Mouse (Mus musculus): ENCODE results near the gene Cdhr5. TPM values are rescaled to one million over a fixed set of nuclear protein-coding genes. Genes with fewer than 3 reads are reported as not detected.
A peak's percentile ranks its signal among the peaks of the same experiment; 100 is the strongest.

Gene Cdhr5
- total and polyA plus RNA-seq, 2 experiments: 18.5 to 31.7 TPM

DNA sequence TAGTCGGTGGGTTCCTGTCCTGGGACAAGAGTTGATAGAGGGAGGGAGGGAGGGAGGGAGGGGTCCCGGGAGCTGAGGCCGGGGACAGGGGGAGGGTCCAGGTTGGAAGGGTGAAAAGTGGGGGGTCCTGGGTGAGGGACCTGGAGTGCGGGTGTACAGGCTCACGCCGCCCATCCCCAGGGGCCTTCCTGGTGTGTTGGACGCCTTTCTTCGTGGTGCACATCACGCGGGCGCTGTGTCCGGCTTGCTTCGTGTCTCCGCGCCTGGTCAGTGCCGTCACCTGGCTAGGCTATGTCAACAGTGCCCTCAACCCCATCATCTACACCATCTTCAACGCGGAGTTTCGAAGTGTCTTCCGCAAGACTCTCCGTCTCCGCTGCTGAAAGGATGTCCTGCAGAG lies 17.9 kb upstream of the Cdhr5 start:
- Histone ChIP-seq H3K79me2 (ENCODE audit: control insufficient read depth, insufficient read depth, low read length) (no peaks in the 10 kb centered on the region), H3K4me1 (ENCODE audit: control insufficient read depth, insufficient read depth, low read length) (no peaks in the 10 kb centered on the region; the same call in 1 of the 2 replicates), H3K27ac (replicated peaks; ENCODE audit: insufficient read depth, low read depth, low read length) (no peak overlapping the region), H3K9ac (ENCODE audit: low read depth, low read length) (no peak overlapping the region), H3K36me3 (ENCODE audit: control insufficient read depth, insufficient read depth, low read length) (no peaks in the 10 kb centered on the region), H3K27me3 (ENCODE audit: control insufficient read depth, insufficient read depth, low read length) (peaks cover 19% of the 10 kb centered on the region), H3K4me3 (ENCODE audit: insufficient read depth, low read depth, low read length) (no peak overlapping the region; the same call in 1 of the 2 replicates)
- TF ChIP-seq POLR2A (IDR thresholded peaks at IDR 0.05; ENCODE audit: extremely low read depth, insufficient read depth, low read length): no peak
- TF ChIP-seq CTCF (IDR thresholded peaks at IDR 0.05; ENCODE audit: low read depth, low read length): no peak
- 15% methylated on average over 20 of the region's 22 CpGs for WGBS
- DNase-seq (ENCODE audit: extremely low read depth, low read depth, low spot score): no peak

DNA sequence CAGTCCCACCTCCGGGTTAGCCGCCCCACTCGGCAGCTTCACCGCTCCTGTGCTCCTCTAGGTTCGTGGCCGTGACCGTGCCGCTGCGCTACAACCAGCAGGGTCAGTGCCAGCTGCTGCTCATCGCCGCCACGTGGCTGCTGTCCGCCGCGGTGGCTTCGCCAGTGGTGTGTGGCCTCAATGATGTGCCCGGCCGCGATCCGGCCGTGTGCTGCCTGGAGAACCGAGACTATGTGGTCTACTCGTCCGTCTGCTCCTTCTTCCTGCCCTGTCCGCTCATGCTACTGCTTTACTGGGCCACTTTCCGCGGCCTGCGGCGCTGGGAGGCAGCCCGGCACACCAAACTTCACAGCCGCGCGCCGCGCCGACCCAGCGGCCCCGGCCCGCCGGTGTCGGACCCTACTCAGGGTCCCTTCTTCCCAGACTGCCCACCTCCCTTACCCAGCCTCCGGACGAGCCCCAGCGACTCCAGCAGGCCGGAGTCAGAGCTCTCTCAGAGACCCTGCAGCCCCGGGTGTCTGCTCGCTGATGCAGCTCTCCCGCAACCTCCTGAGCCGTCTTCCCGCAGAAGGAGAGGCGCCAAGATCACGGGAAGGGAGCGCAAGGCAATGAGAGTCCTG lies 17.4 kb upstream of the Cdhr5 start:
- peak; percentile 34 for DNase-seq (ENCODE audit: extremely low read depth, low read depth, low spot score)
- peak overlapping the region; percentile 1; the same call in 1 of the 2 replicates for H3K4me3 ChIP-seq (ENCODE audit: insufficient read depth, low read depth, low read length)
- TF ChIP-seq POLR2A (IDR thresholded peaks at IDR 0.05; ENCODE audit: extremely low read depth, insufficient read depth, low read length) (no peak), CTCF (IDR thresholded peaks at IDR 0.05; ENCODE audit: low read depth, low read length) (peak; percentile 53)
- no peaks in the 10 kb centered on the region for H3K79me2 ChIP-seq (ENCODE audit: control insufficient read depth, insufficient read depth, low read length)
- WGBS: 2% methylated on average over 50 of the region's 53 CpGs
- H3K27me3 ChIP-seq (ENCODE audit: control insufficient read depth, insufficient read depth, low read length): peaks cover 19% of the 10 kb centered on the region
- H3K36me3 ChIP-seq (ENCODE audit: control insufficient read depth, insufficient read depth, low read length): no peaks in the 10 kb centered on the region
- no peak overlapping the region for H3K9ac ChIP-seq (ENCODE audit: low read depth, low read length)
- no peaks in the 10 kb centered on the region; the same call in 1 of the 2 replicates for H3K4me1 ChIP-seq (ENCODE audit: control insufficient read depth, insufficient read depth, low read length)
- no peak overlapping the region for H3K27ac ChIP-seq (replicated peaks; ENCODE audit: insufficient read depth, low read depth, low read length)

DNA sequence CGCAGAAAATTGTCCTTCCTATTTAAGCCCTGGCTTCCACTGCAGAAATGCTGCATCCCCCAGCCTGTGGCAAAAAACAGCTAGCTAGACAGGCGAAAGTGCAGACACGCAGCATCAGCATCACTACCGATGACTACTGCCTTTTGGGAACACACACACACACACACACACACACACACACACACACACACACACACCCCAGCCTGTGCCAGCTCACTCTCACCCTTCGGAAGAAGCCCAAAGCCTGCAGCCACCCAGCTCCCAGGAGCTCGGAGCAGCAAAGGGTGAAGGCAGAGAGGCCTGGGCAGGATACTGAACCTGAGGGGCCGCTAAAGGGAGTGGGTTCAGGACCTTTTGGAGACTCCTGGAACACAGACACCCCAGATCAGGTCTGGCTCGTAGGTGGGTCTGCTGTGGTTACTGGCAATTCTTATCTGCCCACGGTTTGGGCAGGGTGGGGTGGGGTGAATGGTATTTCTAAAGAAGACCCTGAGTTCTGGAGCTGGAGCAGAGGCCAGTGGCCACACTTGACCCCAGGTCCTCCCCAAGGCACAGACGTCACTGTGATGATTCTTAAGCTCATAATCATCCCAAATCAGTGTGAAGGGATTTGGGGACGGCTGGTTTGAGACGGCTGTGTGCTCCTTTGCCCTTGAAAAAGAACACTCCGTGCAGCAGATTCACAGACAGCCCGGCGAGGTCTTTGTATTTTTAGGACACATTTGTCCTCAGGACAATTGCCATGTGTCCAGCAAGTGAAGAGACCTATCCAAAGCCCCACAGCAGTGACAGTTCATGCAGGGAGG lies 16.2 kb upstream of the Cdhr5 start:
- no peaks in the 10 kb centered on the region for H3K79me2 ChIP-seq (ENCODE audit: control insufficient read depth, insufficient read depth, low read length)
- no peak overlapping the region for H3K4me3 ChIP-seq (ENCODE audit: insufficient read depth, low read depth, low read length)
- 65% methylated on average over 15 of the region's 15 CpGs for WGBS
- H3K27ac ChIP-seq (replicated peaks; ENCODE audit: insufficient read depth, low read depth, low read length): no peak overlapping the region
- no peaks in the 10 kb centered on the region for H3K36me3 ChIP-seq (ENCODE audit: control insufficient read depth, insufficient read depth, low read length)
- DNase-seq (ENCODE audit: extremely low read depth, low read depth, low spot score): no peak
- H3K9ac ChIP-seq (ENCODE audit: low read depth, low read length): no peak overlapping the region
- peaks cover 19% of the 10 kb centered on the region for H3K27me3 ChIP-seq (ENCODE audit: control insufficient read depth, insufficient read depth, low read length)
- no peaks in the 10 kb centered on the region; the same call in 1 of the 2 replicates for H3K4me1 ChIP-seq (ENCODE audit: control insufficient read depth, insufficient read depth, low read length)
- TF ChIP-seq POLR2A (IDR thresholded peaks at IDR 0.05; ENCODE audit: extremely low read depth, insufficient read depth, low read length) (no peak), CTCF (IDR thresholded peaks at IDR 0.05; ENCODE audit: low read depth, low read length) (no peak)

DNA sequence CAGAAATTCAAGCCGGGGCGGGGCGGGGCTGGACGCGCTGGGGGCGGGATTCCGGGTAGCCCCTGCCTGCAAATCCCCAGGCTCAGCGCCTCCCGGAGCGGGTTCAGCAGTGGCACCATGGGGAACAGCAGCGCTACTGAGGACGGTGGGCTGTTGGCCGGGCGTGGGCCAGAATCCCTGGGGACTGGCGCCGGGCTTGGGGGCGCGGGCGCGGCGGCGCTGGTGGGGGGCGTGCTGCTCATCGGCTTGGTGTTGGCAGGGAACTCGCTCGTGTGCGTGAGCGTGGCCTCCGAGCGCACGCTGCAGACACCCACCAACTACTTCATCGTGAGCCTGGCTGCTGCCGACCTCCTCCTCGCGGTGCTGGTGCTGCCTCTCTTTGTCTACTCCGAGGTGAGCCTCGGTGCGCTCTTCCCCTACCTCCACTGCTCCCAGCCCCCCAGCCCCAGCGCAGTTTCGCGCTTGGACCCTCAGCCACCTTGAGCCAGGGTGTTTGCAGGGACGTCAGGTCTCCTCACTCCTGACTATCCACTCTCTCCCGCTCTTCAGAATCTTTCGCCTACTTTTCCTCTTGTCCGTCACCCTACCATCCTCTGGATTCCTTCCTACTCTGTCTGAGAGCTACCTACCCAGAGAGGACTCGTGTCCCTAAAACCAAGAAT lies 15.5 kb upstream of the Cdhr5 start, which contains the start of gene Drd4:
Gene Drd4 (plus strand): TSS at position 86 of the 662 bp plus-strand sequence.
- no peak within 1 kb of the TSS for H3K27ac ChIP-seq (replicated peaks; ENCODE audit: insufficient read depth, low read depth, low read length)
- no peaks in the 10 kb centered on the region; the same call in 1 of the 2 replicates for H3K4me1 ChIP-seq (ENCODE audit: control insufficient read depth, insufficient read depth, low read length)
- H3K4me3 ChIP-seq (ENCODE audit: insufficient read depth, low read depth, low read length): no peak within 1 kb of the TSS; the same call in 1 of the 2 replicates
- no peaks in the 10 kb centered on the region for H3K79me2 ChIP-seq (ENCODE audit: control insufficient read depth, insufficient read depth, low read length)
- H3K9ac ChIP-seq (ENCODE audit: low read depth, low read length): no peak within 1 kb of the TSS
- no peak for TF ChIP-seq CTCF (IDR thresholded peaks at IDR 0.05; ENCODE audit: low read depth, low read length)
- no peak for TF ChIP-seq POLR2A (IDR thresholded peaks at IDR 0.05; ENCODE audit: extremely low read depth, insufficient read depth, low read length)
- no peaks in the 10 kb centered on the region for H3K36me3 ChIP-seq (ENCODE audit: control insufficient read depth, insufficient read depth, low read length)
- peaks cover 19% of the 10 kb centered on the region for H3K27me3 ChIP-seq (ENCODE audit: control insufficient read depth, insufficient read depth, low read length)
- DNase-seq (ENCODE audit: extremely low read depth, low read depth, low spot score): no peak
- 9% methylated on average over 46 of the region's 46 CpGs for WGBS

DNA sequence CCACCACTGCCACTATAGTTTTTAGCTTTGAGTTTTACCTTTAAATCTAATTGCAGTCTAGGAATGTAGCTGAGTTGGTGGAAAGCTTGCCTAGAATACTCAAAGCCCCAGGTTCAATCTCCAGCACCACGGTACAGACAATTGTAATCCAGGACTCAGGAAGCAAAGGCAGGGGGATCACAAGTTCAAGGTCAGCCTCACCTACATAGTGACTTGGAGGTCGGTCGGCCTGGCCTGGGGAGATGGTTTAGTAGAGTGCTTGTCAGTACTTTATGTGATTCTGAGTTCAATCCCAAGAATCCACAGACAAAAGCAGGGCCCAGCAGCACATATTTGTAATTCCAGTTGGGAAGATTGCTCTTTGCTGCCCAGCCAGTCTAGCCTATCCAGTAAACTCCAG lies 11.5 kb upstream of the Cdhr5 start:
- H3K4me3 ChIP-seq (ENCODE audit: insufficient read depth, low read depth, low read length): no peak overlapping the region
- no peaks in the 10 kb centered on the region for H3K79me2 ChIP-seq (ENCODE audit: control insufficient read depth, insufficient read depth, low read length)
- no peak overlapping the region for H3K27ac ChIP-seq (replicated peaks; ENCODE audit: insufficient read depth, low read depth, low read length)
- TF ChIP-seq POLR2A (IDR thresholded peaks at IDR 0.05; ENCODE audit: extremely low read depth, insufficient read depth, low read length): no peak
- no peak for TF ChIP-seq CTCF (IDR thresholded peaks at IDR 0.05; ENCODE audit: low read depth, low read length)
- WGBS: 75% methylated on average over 3 of the region's 3 CpGs
- peaks cover 10% of the 10 kb centered on the region for H3K27me3 ChIP-seq (ENCODE audit: control insufficient read depth, insufficient read depth, low read length)
- H3K9ac ChIP-seq (ENCODE audit: low read depth, low read length): no peak overlapping the region
- no peaks in the 10 kb centered on the region for H3K4me1 ChIP-seq (ENCODE audit: control insufficient read depth, insufficient read depth, low read length)
- no peaks in the 10 kb centered on the region for H3K36me3 ChIP-seq (ENCODE audit: control insufficient read depth, insufficient read depth, low read length)
- no peak for DNase-seq (ENCODE audit: extremely low read depth, low read depth, low spot score)

All from liver, adult 2 months (tissue).